Mouse (Mus musculus): ENCODE data around the gene Inpp4b.

DNA sequence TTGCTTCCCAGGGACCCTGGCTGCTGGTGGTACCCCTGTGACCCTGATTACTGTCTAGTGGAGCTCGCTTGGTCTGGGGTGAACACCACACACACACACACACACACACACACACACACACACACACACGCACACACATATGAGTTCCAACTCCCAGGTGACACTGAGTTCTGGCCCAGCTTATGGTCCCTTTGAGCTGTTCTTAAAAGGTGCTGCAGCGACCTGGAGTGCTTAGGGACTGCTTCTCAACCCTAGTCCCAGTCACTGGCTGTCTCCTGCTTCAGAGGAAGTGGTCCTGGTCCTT lies 595 bp downstream of the Inpp4b start:
- TF ChIP-seq CTCF (conservative IDR thresholded peaks at IDR 0.05; ENCODE audit: insufficient read depth, insufficient read length, low read depth, low read length) (no peak), POLR2A (IDR thresholded peaks at IDR 0.05; ENCODE audit: low read depth, low read length) (no peak)
